Mouse (Mus musculus) heart, adult 2 months (tissue): Measurements from ENCODE around the gene Ap1s1.

Experiments
- CTCF ChIP-seq: fragments of 200-600 bp; IDR thresholded peaks from 2 replicates; pipeline ENCODE4 v1.8.1; 2022; ENCODE audit warnings: antibody characterized with exemption, mild to moderate bottlenecking, moderate library complexity
- EP300 ChIP-seq: fragments of 200-500 bp; IDR thresholded peaks from 2 replicates; pipeline ENCODE4 v1.6.1; 2011; ENCODE audit warnings: low read depth, low read length, control low read depth; ENCODE audit not compliant: insufficient read depth
- POLR2A ChIP-seq: fragments of 200-500 bp; IDR thresholded peaks from 2 replicates; pipeline ENCODE4 v1.6.1; 2011; ENCODE audit warnings: mild to moderate bottlenecking, low read depth, low read length, control low read depth; ENCODE audit not compliant: insufficient read depth

DNA sequence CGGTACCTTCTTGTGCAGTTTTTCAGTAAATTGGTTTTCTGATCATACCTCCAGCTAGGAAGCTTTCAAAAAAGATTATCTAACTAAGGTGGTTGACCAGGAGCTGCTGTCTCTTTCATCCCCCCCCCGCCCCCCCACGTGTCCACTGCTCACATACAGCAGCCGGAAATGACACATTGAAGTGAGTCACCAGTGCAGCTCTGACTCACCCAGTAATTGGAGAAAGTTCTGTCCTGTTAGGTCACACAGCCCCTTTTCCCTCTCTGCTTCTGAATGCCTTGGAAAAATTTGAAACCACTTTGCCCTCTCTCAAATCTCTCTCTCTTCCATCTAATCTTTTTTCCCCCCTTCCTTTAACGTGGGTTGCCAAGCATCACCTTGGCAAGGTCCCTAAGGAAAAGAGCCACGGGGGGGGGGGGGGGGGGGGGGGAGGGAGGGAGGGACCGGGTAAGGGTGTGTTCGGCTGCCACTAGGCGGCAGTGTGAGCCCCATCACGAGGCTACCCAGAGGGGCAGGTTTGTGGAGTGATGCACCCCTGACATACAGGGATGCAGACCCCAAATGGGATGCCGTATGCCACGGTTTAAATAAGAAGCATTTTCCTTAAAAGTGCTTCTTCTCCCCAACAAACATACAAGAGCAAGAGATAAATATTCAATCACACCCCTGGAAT is 16.0 kb upstream of the Ap1s1 start:
- TF ChIP-seq CTCF: peak; percentile 69
- peak; percentile 10; the same call in 1 of the 2 replicates for TF ChIP-seq POLR2A
- TF ChIP-seq EP300: 0 out of 2 replicates have a peak, but pooled peaks have one; percentile 32
